Mouse (Mus musculus): Measurements from ENCODE around the gene Angptl4. TPM values are rescaled to one million over a fixed set of nuclear protein-coding genes. Genes with fewer than 3 reads are reported as not detected.

Gene Angptl4
- total and polyA plus RNA-seq, 2 experiments = 28.1 to 142 TPM

DNA sequence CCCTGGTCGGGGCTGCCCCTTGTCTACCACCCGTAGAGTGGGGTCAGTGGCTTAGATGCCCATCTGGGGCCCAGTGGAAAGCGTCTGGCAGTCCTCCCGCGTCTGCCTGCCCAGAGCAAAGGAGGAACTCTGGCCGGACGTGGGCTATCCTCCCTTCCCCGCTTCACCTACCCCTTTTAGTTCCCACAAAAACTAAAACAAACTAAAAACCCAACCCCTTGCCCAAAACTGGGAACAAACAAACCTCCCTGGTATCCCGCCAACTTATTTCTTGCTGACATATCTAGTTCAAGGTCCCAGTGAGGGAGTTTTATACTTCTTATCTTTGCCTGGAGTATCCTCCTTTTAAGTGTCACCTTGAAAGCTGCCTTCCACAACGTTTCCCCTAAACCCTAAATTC, 26.6 kb upstream of the Angptl4 start:
- no peak for DNase-seq (ENCODE audit: extremely low read depth, low read depth, low spot score)
- Histone ChIP-seq H3K9ac (ENCODE audit: low read depth, low read length) (no peak overlapping the region), H3K36me3 (ENCODE audit: control insufficient read depth, insufficient read depth, low read length) (no peaks in the 10 kb centered on the region), H3K4me1 (ENCODE audit: control insufficient read depth, insufficient read depth, low read length) (peaks cover 4% of the 10 kb centered on the region; the same call in 1 of the 2 replicates), H3K27me3 (ENCODE audit: control insufficient read depth, insufficient read depth, low read length) (no peaks in the 10 kb centered on the region), H3K79me2 (ENCODE audit: control insufficient read depth, insufficient read depth, low read length) (no peaks in the 10 kb centered on the region), H3K27ac (replicated peaks; ENCODE audit: insufficient read depth, low read depth, low read length) (no peak overlapping the region), H3K4me3 (ENCODE audit: insufficient read depth, low read depth, low read length) (no peak overlapping the region)
- TF ChIP-seq POLR2A (IDR thresholded peaks at IDR 0.05; ENCODE audit: extremely low read depth, insufficient read depth, low read length) (no peak), CTCF (IDR thresholded peaks at IDR 0.05; ENCODE audit: low read depth, low read length) (no peak)
- WGBS = 53% methylated on average over 10 of the region's 10 CpGs

DNA sequence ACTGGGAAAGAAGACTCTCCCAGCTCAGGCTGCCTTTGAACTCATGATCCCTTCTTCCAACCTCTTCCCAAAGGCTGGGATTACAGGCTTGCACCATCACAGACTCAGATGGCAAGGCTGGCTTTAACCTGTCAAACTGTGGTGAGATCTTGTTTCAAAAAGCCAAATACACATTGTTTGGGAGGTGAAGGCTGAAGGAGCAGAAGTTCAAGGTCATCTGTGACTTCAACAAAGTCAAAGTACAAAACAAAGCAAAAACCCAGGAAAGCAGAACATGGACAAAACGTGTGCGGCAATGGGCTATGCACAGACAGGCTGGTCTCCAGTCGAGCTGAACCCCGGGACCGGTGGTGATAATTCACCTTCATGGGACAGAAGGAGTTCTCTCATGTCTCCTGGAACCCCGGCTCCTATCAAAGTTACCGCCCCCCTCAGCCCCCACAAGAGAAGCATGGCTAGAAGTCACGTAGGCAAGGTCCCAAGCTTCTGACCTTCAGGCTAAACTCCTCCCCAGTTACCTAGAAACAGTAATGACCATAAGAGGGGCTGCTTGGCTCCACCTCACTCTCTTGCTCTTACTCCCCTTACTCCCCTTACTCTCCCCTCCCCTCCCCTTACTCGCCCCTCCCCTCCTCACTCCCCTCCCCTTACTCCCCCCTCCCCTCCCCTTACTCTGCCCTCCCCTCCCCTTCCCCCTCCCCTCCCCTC, 25.7 kb upstream of the Angptl4 start:
- DNase-seq (ENCODE audit: extremely low read depth, low read depth, low spot score) = peak; percentile 79
- Histone ChIP-seq H3K4me3 (ENCODE audit: insufficient read depth, low read depth, low read length) (no peak overlapping the region), H3K9ac (ENCODE audit: low read depth, low read length) (no peak overlapping the region), H3K79me2 (ENCODE audit: control insufficient read depth, insufficient read depth, low read length) (no peaks in the 10 kb centered on the region), H3K36me3 (ENCODE audit: control insufficient read depth, insufficient read depth, low read length) (no peaks in the 10 kb centered on the region), H3K27me3 (ENCODE audit: control insufficient read depth, insufficient read depth, low read length) (no peaks in the 10 kb centered on the region), H3K27ac (replicated peaks; ENCODE audit: insufficient read depth, low read depth, low read length) (no peak overlapping the region), H3K4me1 (ENCODE audit: control insufficient read depth, insufficient read depth, low read length) (peaks cover 7% of the 10 kb centered on the region)
- 47% methylated on average over 8 of the region's 9 CpGs for WGBS
- no peak for TF ChIP-seq POLR2A (IDR thresholded peaks at IDR 0.05; ENCODE audit: extremely low read depth, insufficient read depth, low read length)

DNA sequence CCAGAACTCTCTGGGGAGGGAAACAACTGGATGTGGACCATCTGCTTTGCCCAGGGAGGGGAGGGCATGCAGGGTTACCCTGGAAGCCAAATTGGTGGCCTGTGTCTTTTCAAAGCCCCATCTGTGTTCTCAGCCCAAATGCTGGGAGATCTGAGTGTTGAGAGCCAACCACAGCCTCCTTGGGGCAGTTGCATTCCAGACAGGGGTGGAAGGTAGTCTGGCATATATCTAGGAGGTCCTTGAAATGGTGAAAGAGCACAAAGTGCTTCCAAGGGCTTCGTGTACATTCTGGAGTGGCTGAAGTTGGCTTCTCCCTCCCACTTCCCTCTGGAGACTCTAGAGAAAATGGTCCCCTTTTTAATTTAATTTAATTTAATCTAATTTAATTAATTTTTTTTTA, 23.1 kb upstream of the Angptl4 start:
- H3K9ac ChIP-seq (ENCODE audit: low read depth, low read length) = no peak overlapping the region
- TF ChIP-seq POLR2A (IDR thresholded peaks at IDR 0.05; ENCODE audit: extremely low read depth, insufficient read depth, low read length) = no peak
- H3K27ac ChIP-seq (replicated peaks; ENCODE audit: insufficient read depth, low read depth, low read length) = no peak overlapping the region
- 79% methylated on average over 1 of the region's 1 CpGs for WGBS
- peaks cover 7% of the 10 kb centered on the region for H3K4me1 ChIP-seq (ENCODE audit: control insufficient read depth, insufficient read depth, low read length)
- H3K36me3 ChIP-seq (ENCODE audit: control insufficient read depth, insufficient read depth, low read length) = no peaks in the 10 kb centered on the region
- no peaks in the 10 kb centered on the region for H3K27me3 ChIP-seq (ENCODE audit: control insufficient read depth, insufficient read depth, low read length)
- no peak overlapping the region for H3K4me3 ChIP-seq (ENCODE audit: insufficient read depth, low read depth, low read length)
- no peak for DNase-seq (ENCODE audit: extremely low read depth, low read depth, low spot score)
- H3K79me2 ChIP-seq (ENCODE audit: control insufficient read depth, insufficient read depth, low read length) = no peaks in the 10 kb centered on the region

DNA sequence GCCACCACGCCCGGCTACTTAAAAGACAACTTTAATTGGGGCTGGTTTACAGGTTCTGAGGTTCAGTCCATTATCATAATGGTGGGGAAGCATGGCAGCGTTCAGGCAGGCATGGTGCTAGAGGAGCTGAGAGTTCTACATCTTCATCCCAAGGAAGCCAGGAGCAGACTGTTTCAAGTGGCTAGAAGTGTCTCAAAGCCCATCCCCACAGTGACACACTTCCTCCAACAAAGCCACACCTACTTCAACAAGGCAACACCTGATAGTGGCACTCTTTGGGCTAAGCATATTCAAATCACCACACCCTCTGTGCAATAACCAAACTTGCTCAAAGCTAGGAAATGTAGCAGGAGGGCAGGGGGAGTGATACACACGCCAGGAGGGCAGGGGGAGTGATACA, 22.6 kb upstream of the Angptl4 start:
- Histone ChIP-seq H3K4me1 (ENCODE audit: control insufficient read depth, insufficient read depth, low read length) (peaks cover 7% of the 10 kb centered on the region), H3K36me3 (ENCODE audit: control insufficient read depth, insufficient read depth, low read length) (no peaks in the 10 kb centered on the region), H3K79me2 (ENCODE audit: control insufficient read depth, insufficient read depth, low read length) (no peaks in the 10 kb centered on the region), H3K9ac (ENCODE audit: low read depth, low read length) (no peak overlapping the region), H3K4me3 (ENCODE audit: insufficient read depth, low read depth, low read length) (no peak overlapping the region), H3K27me3 (ENCODE audit: control insufficient read depth, insufficient read depth, low read length) (no peaks in the 10 kb centered on the region), H3K27ac (replicated peaks; ENCODE audit: insufficient read depth, low read depth, low read length) (no peak overlapping the region)
- WGBS = 84% methylated on average over 4 of the region's 4 CpGs
- DNase-seq (ENCODE audit: extremely low read depth, low read depth, low spot score) = no peak
- TF ChIP-seq POLR2A (IDR thresholded peaks at IDR 0.05; ENCODE audit: extremely low read depth, insufficient read depth, low read length) = no peak
- no peak for TF ChIP-seq CTCF (IDR thresholded peaks at IDR 0.05; ENCODE audit: low read depth, low read length)

DNA sequence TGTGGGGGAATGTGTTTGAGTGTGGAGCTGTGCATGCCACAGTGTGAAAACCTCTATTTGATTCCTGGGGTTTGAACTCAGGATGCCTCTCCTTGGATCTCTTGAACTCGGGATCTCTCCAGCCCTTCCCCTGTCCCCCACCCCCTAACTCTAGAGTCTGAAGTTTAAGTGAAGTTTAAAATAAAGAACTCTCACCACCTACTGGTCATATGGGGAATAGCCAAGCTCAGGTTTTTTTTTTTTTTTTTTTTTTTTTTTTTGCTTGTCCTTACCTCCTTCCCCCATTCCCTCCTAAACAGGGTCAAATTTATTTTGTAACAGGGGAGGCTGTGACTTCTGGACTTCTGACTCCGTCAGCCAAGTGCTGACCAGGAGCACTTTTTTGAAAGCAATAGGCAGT, 20.6 kb upstream of the Angptl4 start:
- Histone ChIP-seq H3K27ac (replicated peaks; ENCODE audit: insufficient read depth, low read depth, low read length) (no peak overlapping the region), H3K4me1 (ENCODE audit: control insufficient read depth, insufficient read depth, low read length) (peaks cover 5% of the 10 kb centered on the region), H3K79me2 (ENCODE audit: control insufficient read depth, insufficient read depth, low read length) (no peaks in the 10 kb centered on the region), H3K27me3 (ENCODE audit: control insufficient read depth, insufficient read depth, low read length) (no peaks in the 10 kb centered on the region), H3K9ac (ENCODE audit: low read depth, low read length) (no peak overlapping the region), H3K4me3 (ENCODE audit: insufficient read depth, low read depth, low read length) (no peak overlapping the region), H3K36me3 (ENCODE audit: control insufficient read depth, insufficient read depth, low read length) (no peaks in the 10 kb centered on the region)
- WGBS = 0% methylated on average over 2 of the region's 2 CpGs
- TF ChIP-seq POLR2A (IDR thresholded peaks at IDR 0.05; ENCODE audit: extremely low read depth, insufficient read depth, low read length) (no peak), CTCF (IDR thresholded peaks at IDR 0.05; ENCODE audit: low read depth, low read length) (peak; percentile 50)
- peak; percentile 90 for DNase-seq (ENCODE audit: extremely low read depth, low read depth, low spot score)

DNA sequence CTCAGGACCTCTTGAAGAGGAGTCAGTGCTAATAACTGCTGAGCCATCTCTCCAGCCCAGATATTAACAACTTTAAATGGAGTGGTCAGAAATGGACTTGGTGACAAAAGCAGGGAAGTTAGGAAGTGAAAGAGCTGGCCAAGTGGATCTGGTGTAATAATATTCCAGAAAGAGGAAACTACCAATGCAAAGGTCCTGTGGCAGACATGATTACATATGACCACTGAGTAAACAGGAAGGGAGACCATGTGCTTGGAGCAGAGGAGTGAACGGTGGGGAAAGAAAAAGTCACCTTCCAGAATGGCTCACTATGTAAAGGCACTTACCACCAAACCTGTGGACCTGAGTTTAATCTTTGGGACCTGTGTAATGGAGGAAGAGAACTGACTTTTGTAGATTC, 17.6 kb upstream of the Angptl4 start:
- no peaks in the 10 kb centered on the region for H3K79me2 ChIP-seq (ENCODE audit: control insufficient read depth, insufficient read depth, low read length)
- H3K27me3 ChIP-seq (ENCODE audit: control insufficient read depth, insufficient read depth, low read length) = no peaks in the 10 kb centered on the region
- TF ChIP-seq POLR2A (IDR thresholded peaks at IDR 0.05; ENCODE audit: extremely low read depth, insufficient read depth, low read length) (no peak), CTCF (IDR thresholded peaks at IDR 0.05; ENCODE audit: low read depth, low read length) (no peak)
- no peak overlapping the region for H3K4me3 ChIP-seq (ENCODE audit: insufficient read depth, low read depth, low read length)
- no peak overlapping the region for H3K9ac ChIP-seq (ENCODE audit: low read depth, low read length)
- H3K36me3 ChIP-seq (ENCODE audit: control insufficient read depth, insufficient read depth, low read length) = no peaks in the 10 kb centered on the region
- no peak for DNase-seq (ENCODE audit: extremely low read depth, low read depth, low spot score)
- 66% methylated on average over 1 of the region's 1 CpGs for WGBS
- peaks cover 4% of the 10 kb centered on the region for H3K4me1 ChIP-seq (ENCODE audit: control insufficient read depth, insufficient read depth, low read length)
- H3K27ac ChIP-seq (replicated peaks; ENCODE audit: insufficient read depth, low read depth, low read length) = no peak overlapping the region

Data from liver, adult 2 months (tissue).